Mouse (Mus musculus) midbrain, embryonic 10.5 days (tissue): ENCODE measurements at regions not wholly inside any gene's neighbourhood (a gene's known extent, or its start where the extent isn't known, plus 50 kb on each side); places are given as distances from the start of the nearest gene placed in this dataset.

Experiments used
- DNase-seq: peaks from one replicate; pipeline ENCODE4 v3.0.0-alpha.2; 2017; ENCODE audit warnings: low spot score
- H3K27ac ChIP-seq: fragments of 300-500 bp; sonication (generic); replicated peaks from 2 replicates; pipeline ENCODE4 v1.5.1; 2016; ENCODE audit warnings: mild to moderate bottlenecking
- H3K27me3 ChIP-seq: fragments of 300-500 bp; sonication (generic); 2 replicates; pipeline ENCODE4 v1.6.1; 2016; ENCODE audit warnings: low read depth, mild to moderate bottlenecking; ENCODE audit not compliant: poor library complexity, severe bottlenecking
- H3K36me3 ChIP-seq: fragments of 300-500 bp; sonication (generic); 2 replicates; pipeline ENCODE4 v1.6.1; 2016; ENCODE audit warnings: mild to moderate bottlenecking, moderate library complexity
- H3K4me1 ChIP-seq: fragments of 300-500 bp; sonication (generic); 2 replicates; pipeline ENCODE4 v1.6.1; 2016
- H3K4me3 ChIP-seq: fragments of 300-500 bp; sonication (generic); 2 replicates; pipeline ENCODE4 v1.5.1; 2016; ENCODE audit warnings: mild to moderate bottlenecking, moderate library complexity
- H3K9me3 ChIP-seq: fragments of 300-500 bp; sonication (generic); replicated peaks from 2 replicates; pipeline ENCODE4 v1.6.1; 2016; ENCODE audit warnings: mild to moderate bottlenecking
- WGBS: fragments of 180-500 bp; shearing (Covaris S2); methylation state at CpG from one replicate; pipeline ENCODE4 v1.1.7; 2016; 5-methylcytosine and 5-hydroxymethylcytosine counted together

DNA sequence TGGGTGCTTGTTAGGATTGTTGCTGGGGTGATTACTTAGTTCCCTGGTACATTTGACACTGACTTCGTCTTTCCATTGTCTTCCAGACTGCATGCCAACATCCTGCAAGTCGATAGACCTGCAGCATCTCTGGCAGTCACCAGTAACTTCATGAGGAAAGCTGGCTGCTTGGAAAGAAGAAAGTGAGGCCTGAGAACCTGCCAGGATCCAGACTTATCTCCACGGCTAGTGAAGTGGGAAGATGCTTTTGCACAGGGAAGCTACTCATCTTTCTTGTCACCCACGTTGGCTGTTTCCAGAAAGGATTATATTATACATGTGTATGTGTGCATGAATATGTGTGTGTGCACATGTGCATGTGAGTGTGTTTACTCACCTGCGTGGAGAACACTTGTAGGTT, 316.0 kb downstream of the Ipmk start:
- H3K4me3 ChIP-seq = no peak overlapping the region
- no peaks in the 10 kb centered on the region for H3K9me3 ChIP-seq
- no peak for DNase-seq
- no peaks in the 10 kb centered on the region for H3K4me1 ChIP-seq
- no peaks in the 10 kb centered on the region for H3K36me3 ChIP-seq
- no peak overlapping the region for H3K27ac ChIP-seq
- WGBS = 81% methylated on average over 5 of the region's 5 CpGs
- H3K27me3 ChIP-seq = no peaks in the 10 kb centered on the region

DNA sequence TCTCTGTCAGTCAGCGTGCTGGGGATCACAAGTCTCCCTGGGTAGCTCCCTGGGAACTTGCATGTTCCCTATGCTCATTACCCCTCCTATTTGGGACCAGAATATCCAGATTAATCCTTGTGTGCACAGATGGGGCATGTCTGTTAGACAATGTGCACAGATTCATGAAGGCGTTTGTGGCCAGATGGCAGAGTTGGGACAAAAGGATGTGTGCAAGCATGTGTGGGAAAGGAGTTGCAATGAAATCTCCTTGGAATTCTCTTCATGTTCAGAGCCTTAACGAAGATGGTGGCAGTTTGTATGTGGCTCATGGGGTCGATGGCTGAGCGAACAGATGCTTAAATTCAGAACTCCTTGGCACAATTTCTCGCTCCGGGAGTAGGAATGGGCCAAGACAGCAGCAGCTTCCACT, 319.6 kb downstream of the Ipmk start:
- DNase-seq = no peak
- no peak overlapping the region for H3K4me3 ChIP-seq
- H3K27me3 ChIP-seq = no peaks in the 10 kb centered on the region
- H3K4me1 ChIP-seq = no peaks in the 10 kb centered on the region
- no peak overlapping the region for H3K27ac ChIP-seq
- 79% methylated on average over 7 of the region's 7 CpGs for WGBS
- H3K36me3 ChIP-seq = no peaks in the 10 kb centered on the region
- 0 out of 2 replicates have a peak, but pooled peaks cover 5% of the 10 kb centered on the region for H3K9me3 ChIP-seq

DNA sequence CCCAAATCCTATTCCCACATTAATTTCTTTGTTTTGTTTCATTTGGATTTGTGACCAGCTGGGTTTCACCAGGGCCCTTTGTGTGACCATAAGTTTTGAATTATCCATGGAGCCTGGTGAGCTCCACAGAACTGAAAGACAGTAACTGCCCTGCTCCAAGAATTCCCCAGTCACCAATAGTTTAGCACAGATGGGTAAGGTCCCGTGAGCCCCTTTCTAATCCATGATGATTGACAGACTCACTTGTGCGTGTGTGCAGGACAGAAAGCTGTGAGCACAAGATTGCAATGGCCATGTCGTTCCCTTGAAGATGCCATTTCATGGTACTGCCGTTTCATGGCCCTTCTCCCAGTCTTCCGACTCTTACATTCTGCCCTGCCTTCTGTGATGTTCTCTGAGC, 331.7 kb downstream of the Ipmk start:
- Histone ChIP-seq H3K27me3 (no peaks in the 10 kb centered on the region), H3K9me3 (no peaks in the 10 kb centered on the region), H3K4me1 (no peaks in the 10 kb centered on the region), H3K27ac (no peak overlapping the region), H3K36me3 (no peaks in the 10 kb centered on the region), H3K4me3 (no peak overlapping the region)
- WGBS = 77% methylated on average over 5 of the region's 5 CpGs
- DNase-seq = no peak

DNA sequence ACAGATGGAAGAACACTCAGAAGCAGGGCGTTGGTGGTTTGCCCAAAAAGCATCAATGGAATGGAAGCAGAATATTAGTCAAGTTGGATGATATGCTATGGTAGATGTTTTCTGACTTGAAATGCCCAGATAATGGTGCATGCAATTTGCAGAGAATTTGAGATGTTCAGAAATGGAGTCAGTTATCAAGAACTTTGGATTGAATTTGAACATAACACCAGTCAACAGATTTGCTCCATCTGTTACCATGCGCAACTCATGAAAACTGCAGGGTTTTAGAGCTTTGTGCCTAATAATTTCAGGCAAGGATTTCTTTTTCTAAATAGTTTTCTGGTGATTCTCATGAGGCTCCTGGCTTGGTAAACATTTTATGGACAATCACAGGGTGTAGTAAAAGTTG, 365.9 kb downstream of the Ipmk start:
- no peaks in the 10 kb centered on the region for H3K27me3 ChIP-seq
- no peak overlapping the region for H3K4me3 ChIP-seq
- no peaks in the 10 kb centered on the region for H3K4me1 ChIP-seq
- no peaks in the 10 kb centered on the region for H3K9me3 ChIP-seq
- no peak overlapping the region for H3K27ac ChIP-seq
- no peaks in the 10 kb centered on the region for H3K36me3 ChIP-seq
- DNase-seq = no peak
- 94% methylated on average over 2 of the region's 2 CpGs for WGBS

DNA sequence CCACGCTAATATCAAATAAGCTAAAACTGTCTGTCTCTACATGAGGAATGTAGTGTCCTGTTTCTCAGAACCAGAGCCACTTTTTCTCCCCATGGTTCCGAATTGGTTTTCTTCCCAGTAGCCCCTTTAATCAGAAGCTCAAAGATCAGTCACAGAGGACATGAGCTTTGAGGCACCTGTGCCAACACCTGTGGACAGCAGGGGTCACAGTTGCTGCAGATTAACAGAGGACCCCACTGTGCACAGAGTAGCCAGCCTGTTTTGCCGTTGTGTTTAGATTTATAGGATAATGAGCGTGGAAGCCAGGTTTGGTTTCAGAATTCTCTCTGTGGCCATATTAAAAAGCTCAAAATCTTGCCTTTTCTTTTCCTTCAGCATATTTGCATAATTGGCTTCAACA, 380.2 kb downstream of the Ipmk start:
- H3K9me3 ChIP-seq = no peaks in the 10 kb centered on the region
- H3K27ac ChIP-seq = no peak overlapping the region
- WGBS = 67% methylated on average over 4 of the region's 4 CpGs
- no peaks in the 10 kb centered on the region for H3K36me3 ChIP-seq
- DNase-seq = no peak
- H3K27me3 ChIP-seq = no peaks in the 10 kb centered on the region
- H3K4me3 ChIP-seq = no peak overlapping the region
- H3K4me1 ChIP-seq = no peaks in the 10 kb centered on the region

DNA sequence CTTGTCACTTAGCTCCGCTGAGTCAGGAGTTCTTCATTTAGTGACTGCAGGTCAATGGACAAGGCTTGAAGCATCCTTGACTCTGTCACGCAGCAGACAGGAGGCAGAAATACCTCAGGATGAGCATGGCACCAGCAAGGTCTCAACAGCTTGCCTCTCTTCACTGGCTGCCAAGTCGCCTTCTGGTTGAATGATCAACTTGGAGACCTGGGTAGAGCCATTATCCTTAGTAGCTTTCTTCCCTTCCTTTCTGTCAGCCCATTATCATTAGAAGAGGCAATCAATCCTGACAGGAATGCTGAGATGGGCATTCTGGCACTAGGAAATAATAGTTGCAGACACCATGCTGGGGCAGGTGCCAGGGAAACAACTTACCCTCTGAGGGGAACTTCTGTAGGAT, 386.3 kb downstream of the Ipmk start:
- Histone ChIP-seq H3K4me1 (peaks cover 10% of the 10 kb centered on the region), H3K27me3 (peaks cover 10% of the 10 kb centered on the region), H3K36me3 (no peaks in the 10 kb centered on the region), H3K4me3 (no peak overlapping the region), H3K9me3 (no peaks in the 10 kb centered on the region), H3K27ac (no peak overlapping the region)
- no peak for DNase-seq
- WGBS = 80% methylated on average over 3 of the region's 3 CpGs

DNA sequence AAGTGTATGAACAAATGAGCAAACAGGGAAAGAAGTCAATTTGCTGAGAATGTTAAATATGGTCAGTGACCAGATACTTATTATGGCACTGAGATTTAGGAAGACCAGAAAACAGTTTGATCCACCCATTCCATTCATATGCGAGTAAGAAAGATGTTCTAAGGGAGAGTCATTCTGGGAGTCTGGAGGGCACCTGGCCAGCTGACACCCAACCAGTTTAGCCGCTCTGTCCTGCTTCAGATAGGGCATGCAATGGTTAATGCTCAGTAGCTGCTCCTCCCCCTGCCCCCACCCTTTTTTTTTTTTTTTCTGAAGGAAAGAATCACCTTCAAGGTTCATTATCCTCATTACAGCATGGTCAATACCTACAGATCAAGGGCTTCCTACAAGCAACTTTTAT, 386.9 kb downstream of the Ipmk start:
- Histone ChIP-seq H3K27me3 (peaks cover 10% of the 10 kb centered on the region), H3K4me1 (peaks cover 13% of the 10 kb centered on the region), H3K27ac (no peak overlapping the region), H3K36me3 (no peaks in the 10 kb centered on the region), H3K4me3 (no peak overlapping the region), H3K9me3 (no peaks in the 10 kb centered on the region)
- WGBS = 73% methylated on average over 2 of the region's 2 CpGs
- DNase-seq = no peak

DNA sequence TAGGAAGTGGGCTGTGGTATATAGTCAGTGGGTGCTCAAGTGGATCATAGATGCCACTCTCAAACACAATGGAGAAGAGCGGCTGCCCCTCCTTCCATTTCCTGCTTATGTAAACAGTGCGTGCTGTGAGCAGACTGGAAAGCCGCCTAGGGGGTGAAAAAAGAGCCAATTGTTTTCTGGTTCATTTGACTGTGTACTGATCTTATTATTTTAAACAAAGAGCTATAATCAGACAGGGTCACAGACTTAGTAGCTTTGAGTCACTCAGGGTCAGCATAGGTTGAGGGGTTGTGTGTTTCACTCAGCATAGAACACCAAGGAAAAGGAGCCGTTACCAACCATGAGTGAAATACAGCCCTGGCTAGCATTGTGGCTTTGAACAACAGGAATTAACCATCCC, 390.7 kb downstream of the Ipmk start:
- WGBS = 6% methylated on average over 4 of the region's 4 CpGs
- H3K36me3 ChIP-seq = no peaks in the 10 kb centered on the region
- peak; percentile 18 for DNase-seq
- no peaks in the 10 kb centered on the region for H3K9me3 ChIP-seq
- H3K4me3 ChIP-seq = no peak overlapping the region
- H3K27ac ChIP-seq = no peak overlapping the region
- peaks cover 13% of the 10 kb centered on the region for H3K4me1 ChIP-seq
- H3K27me3 ChIP-seq = peaks cover 15% of the 10 kb centered on the region

DNA sequence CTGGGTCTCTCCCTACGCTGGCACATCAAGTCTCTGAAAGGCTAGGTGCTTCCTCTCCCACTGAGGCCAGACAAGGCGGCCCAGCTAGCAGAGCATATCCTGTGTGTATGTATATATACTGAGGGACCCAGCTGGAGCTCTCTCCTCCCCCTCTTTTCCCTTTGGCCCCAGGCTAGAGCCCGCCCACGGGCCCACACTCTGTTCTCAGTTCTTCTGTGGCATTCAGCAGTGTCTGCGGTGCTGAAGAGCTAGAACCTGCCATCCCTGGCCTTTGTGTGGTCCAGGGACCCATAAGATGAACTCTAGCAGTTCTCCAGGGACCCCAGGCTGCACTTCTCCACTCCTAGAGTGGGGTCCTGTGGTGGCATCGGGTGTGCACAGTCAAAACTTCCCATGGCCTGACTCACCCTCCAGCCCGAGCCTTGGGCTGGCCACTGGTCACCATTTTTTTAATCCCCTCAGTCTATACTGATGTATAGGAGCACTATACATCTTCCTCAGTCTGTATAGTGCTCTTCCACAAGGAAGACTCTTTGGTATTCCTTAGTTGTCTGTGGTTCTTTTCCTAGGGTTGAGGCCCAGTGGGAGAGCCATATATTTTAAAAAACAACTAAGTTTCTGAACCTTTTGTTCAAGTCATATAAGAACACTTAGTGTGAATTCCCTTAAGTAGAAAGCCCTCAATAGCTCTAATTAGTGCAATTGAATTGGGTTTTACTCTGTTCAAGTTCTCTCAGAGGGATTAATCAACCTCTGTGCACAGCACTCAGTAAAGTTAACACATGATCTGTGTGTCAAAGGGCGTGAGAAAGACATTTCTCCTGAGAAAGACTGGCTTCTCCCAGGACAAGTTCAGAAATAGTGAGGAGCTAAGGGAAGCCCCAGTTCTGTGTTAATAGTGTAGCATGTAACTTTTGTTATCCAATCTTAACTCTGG, 401.3 kb downstream of the Ipmk start:
- Histone ChIP-seq H3K4me1 (peaks cover 4% of the 10 kb centered on the region), H3K27me3 (no peaks in the 10 kb centered on the region), H3K4me3 (no peak overlapping the region), H3K36me3 (no peaks in the 10 kb centered on the region), H3K27ac (no peak overlapping the region), H3K9me3 (no peaks in the 10 kb centered on the region)
- DNase-seq = no peak
- WGBS = 75% methylated on average over 8 of the region's 8 CpGs

DNA sequence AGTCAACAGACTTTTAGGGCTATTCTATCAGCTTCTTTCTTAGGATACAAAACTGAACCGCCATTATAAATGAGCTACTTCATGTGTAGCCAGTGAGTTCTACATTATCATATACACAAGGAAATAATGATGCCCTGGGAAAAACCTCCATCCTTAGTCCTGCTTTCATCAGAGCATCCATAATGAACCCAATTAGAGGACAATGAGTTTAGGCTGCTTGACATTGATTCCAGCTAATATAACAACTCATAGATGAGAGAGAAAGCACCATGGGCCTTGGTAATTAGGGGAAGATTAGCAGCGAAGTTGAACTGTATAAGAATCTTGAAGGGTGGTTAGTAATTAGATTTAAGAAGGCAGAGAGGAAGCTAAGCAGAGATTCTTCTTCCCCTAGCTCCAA, 405.7 kb downstream of the Ipmk start:
- WGBS = 89% methylated on average over 2 of the region's 2 CpGs
- no peak overlapping the region for H3K4me3 ChIP-seq
- no peaks in the 10 kb centered on the region for H3K27me3 ChIP-seq
- no peak overlapping the region for H3K27ac ChIP-seq
- H3K36me3 ChIP-seq = no peaks in the 10 kb centered on the region
- no peak for DNase-seq
- H3K9me3 ChIP-seq = no peaks in the 10 kb centered on the region
- H3K4me1 ChIP-seq = peaks cover 4% of the 10 kb centered on the region

DNA sequence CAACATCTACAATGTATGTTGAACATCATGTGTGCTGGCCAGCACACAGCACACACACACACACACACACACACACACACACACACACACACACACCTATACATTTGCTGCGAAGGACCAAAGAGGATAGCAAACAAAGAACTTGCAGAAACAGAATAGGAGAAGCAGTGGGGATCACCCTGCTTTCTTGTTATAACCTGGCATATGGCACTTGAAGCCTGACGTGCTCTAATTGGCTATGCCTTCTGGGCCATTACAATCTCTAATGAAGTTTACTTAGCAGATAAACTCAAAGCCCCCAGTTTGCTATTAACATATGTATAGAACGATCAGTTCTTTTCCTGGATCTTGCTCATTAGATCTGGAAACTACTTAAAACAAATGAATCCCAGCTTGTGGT, 407.2 kb downstream of the Ipmk start:
- WGBS = 76% methylated on average over 3 of the region's 3 CpGs
- Histone ChIP-seq H3K27ac (no peak overlapping the region), H3K36me3 (no peaks in the 10 kb centered on the region), H3K4me3 (no peak overlapping the region), H3K9me3 (no peaks in the 10 kb centered on the region), H3K27me3 (no peaks in the 10 kb centered on the region), H3K4me1 (no peaks in the 10 kb centered on the region)
- no peak for DNase-seq

DNA sequence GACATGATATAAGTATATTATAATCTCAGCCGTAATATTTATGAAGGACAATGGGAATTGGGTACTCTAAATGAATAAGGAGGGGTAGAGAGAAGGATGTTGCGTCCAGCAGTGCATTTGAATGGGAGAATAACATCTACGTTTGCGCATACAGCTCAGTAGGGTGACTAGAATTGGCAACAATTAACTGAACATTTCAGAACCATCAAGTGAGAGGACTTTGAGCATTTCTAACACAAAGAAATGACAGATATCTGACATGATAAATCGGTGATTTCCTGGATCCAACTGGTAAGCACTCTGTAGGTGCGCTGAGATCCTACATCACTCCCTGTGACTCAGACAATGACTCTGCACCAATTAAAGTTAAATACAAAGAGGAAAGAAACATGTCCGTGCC, 431.3 kb downstream of the Ipmk start:
- H3K4me1 ChIP-seq = no peaks in the 10 kb centered on the region
- H3K36me3 ChIP-seq = no peaks in the 10 kb centered on the region
- WGBS = 92% methylated on average over 7 of the region's 7 CpGs
- no peak for DNase-seq
- no peaks in the 10 kb centered on the region for H3K27me3 ChIP-seq
- H3K27ac ChIP-seq = no peak overlapping the region
- H3K9me3 ChIP-seq = no peaks in the 10 kb centered on the region
- H3K4me3 ChIP-seq = no peak overlapping the region

DNA sequence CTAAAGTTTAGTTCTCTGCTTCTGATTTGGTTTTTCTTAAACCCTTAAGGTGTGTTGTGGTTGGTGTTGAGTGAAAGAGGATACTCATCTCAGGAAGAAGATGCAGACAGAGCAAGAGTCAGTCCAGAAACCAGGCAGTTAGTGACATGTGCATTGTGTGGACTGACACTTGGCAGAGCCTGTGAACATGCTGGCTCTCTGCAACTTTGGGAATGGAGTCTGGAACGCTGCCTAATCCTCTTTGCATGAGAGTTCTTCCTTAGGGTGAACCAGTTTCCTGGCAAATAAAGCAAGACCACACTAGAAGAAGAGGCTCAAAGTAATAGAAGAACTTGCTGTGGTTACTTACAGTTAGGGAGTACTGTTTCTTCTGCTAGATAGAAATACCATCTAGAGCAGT, 441.7 kb downstream of the Ipmk start:
- no peaks in the 10 kb centered on the region for H3K27me3 ChIP-seq
- WGBS = 70% methylated on average over 1 of the region's 1 CpGs
- H3K9me3 ChIP-seq = no peaks in the 10 kb centered on the region
- H3K4me3 ChIP-seq = no peak overlapping the region
- no peaks in the 10 kb centered on the region for H3K4me1 ChIP-seq
- no peaks in the 10 kb centered on the region for H3K36me3 ChIP-seq
- DNase-seq = no peak
- no peak overlapping the region for H3K27ac ChIP-seq
